Mouse (Mus musculus): Measurements from ENCODE around the gene 4930407I10Rik.

Gene 4930407I10Rik

DNA sequence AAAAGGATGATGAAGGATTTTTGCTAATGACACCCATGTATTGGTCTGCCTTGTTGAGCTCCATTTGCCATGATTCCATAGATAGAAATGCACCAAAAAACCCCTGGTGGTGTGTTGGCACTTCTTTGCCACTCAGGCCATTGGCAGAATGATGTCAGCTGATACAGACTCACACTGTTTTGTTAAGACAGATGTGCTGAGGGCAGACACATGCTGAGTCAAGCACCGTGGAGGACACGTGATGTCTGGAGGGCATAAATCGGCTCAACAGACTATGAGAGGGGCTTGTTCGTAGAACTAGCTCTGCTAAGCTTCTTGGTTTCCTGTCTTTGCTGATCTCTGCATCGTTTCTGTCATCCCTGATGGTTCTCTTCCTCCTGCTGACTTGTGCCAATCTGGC lies 6.4 kb upstream of the 4930407I10Rik start:
- DNase-seq (ENCODE audit: low spot score) = no peak

GRCm38 (mm10) chr15:82063909-82064308 lies 5.0 kb downstream of the 4930407I10Rik start:
- no peak for DNase-seq (ENCODE audit: low spot score)

GRCm38 (mm10) chr15:82065511-82065910 lies 6.6 kb downstream of the 4930407I10Rik start:
- DNase-seq (ENCODE audit: low spot score) = peak; percentile 67

GRCm38 (mm10) chr15:82069898-82070297 lies 10.9 kb downstream of the 4930407I10Rik start, which contains the start of gene Mei1:
TSS of gene Mei1 (plus strand) at chr15:82069996.
- DNase-seq (ENCODE audit: low spot score) = no peak

GRCm38 (mm10) chr15:82071816-82072469 lies 13.0 kb downstream of the 4930407I10Rik start:
- no peak for DNase-seq (ENCODE audit: low spot score)

- no peak for DNase-seq (ENCODE audit: low spot score)
Measured at GRCm38 (mm10) chr15:82073490-82073889, 14.5 kb downstream of the 4930407I10Rik start.

GRCm38 (mm10) chr15:82079883-82080282 lies 20.9 kb downstream of the 4930407I10Rik start:
- DNase-seq (ENCODE audit: low spot score) = no peak

- no peak for DNase-seq (ENCODE audit: low spot score)
Measured at GRCm38 (mm10) chr15:82081161-82081560, 22.2 kb downstream of the 4930407I10Rik start.

DNA sequence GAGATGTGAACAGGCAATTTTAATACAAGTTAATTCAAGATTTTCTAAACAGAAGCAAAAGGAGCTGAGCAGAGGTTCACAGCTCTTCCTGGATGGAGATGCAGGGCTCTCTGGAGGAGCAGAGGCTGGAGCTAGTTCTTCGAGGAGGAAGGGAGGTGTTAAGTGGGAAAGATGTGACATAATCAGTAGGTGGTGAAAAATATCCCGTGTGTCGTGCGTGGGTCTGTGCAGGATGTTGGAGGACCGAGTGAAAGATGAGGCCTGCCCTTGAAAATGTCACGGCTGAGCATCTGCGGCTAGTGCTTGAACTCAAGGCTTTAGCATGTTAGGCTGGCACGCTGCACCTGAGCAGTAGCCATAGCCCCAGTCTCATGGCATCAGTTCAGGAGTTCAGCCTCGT lies 26.7 kb downstream of the 4930407I10Rik start:
- no peak for DNase-seq (ENCODE audit: low spot score)

- DNase-seq (ENCODE audit: low spot score) = no peak
Measured at GRCm38 (mm10) chr15:82086131-82086530, 27.2 kb downstream of the 4930407I10Rik start.

DNA sequence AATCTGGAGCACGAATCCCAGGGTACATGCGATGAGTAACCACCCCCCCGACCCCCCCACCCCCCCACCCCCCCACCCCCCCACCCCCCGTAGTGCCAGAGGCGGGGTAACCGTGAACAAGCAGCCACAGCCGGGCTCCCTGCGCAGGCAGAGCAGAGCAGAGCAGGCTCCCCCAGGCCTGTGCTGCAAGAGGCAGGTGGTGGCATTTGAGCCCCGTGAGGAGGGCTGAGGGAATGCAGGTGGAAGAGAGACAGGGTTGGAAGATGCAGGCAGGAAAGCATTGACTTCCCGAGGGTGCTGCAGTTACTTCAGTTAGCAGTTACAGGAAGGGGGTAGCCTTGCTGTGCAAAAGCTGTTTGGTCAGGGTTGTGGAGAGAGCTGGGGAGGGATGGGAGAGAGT lies 28.3 kb downstream of the 4930407I10Rik start:
- no peak for DNase-seq (ENCODE audit: low spot score)

DNA sequence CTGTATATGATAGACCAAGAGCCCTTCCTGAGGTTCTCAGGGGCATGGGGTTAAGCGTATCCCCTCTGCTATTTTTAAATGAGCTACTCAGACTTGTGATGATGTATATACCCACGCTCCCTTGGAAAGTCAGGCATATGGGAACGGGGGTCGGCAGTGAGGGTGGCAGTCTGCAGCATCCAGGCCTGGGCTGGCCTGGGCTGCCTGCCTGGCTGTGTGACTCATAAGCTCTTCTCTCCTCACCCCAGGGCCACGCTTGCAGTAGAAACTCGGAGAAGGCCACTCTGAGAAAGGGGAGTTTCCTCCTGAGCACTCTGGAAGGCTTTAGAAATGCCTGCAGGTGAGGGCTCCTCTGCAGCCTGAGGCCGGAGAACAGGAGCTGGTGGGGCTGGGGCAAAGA lies 32.1 kb downstream of the 4930407I10Rik start:
- no peak for DNase-seq (ENCODE audit: low spot score)

- DNase-seq (ENCODE audit: low spot score) = peak; percentile 62
Measured at GRCm38 (mm10) chr15:82106953-82107555, 48.1 kb downstream of the 4930407I10Rik start.

All from urinary bladder, postnatal 25 days (tissue).